11 mouse cellular contexts compared by ENCODE assay signal in genomic region chr17:29393335-29394089, GRCm38 (mm10). TPM values are rescaled to one million over a fixed set of nuclear protein-coding genes. Genes with fewer than 3 reads are reported as not detected.
DNase-seq lines count a peak whose midpoint lies in the region; ATAC-seq and TF ChIP-seq lines count a peak whose summit lies in the region.
"Had no signal": no experiment of that assay in that cellular context is flagged by ENCODE, and none has a peak within 500 bp of the region (broad histone marks: within the 10 kb centered on the region; RNA-seq: fewer than 3 reads in every experiment).

No protein-coding gene starts in this region.

- H3K4me2 ChIP-seq in forebrain, embryonic 12.5 days, result no peak overlapping the region
- no peak overlapping the region for H3K4me2 ChIP-seq in forebrain, postnatal 0 days (ENCODE audit: low read depth)
- H3K4me2 ChIP-seq in midbrain, postnatal 0 days (ENCODE audit: low read depth, low read length, poor library complexity, severe bottlenecking), result no peak overlapping the region
- H3K4me2 ChIP-seq: embryonic facial prominence, embryonic 15.5 days had no signal

- H3K36me3 ChIP-seq in forebrain, embryonic 12.5 days (replicated peaks), result no peaks in the 10 kb centered on the region
- H3K36me3 ChIP-seq in forebrain, postnatal 0 days (ENCODE audit: insufficient read depth), result no peaks in the 10 kb centered on the region
- no peaks in the 10 kb centered on the region for H3K36me3 ChIP-seq in megakaryocyte, embryonic 14.5 days (replicated peaks; ENCODE audit: low read length)
- no peaks in the 10 kb centered on the region for H3K36me3 ChIP-seq in midbrain, postnatal 0 days (ENCODE audit: insufficient read depth, low read length)
- H3K36me3 ChIP-seq: embryonic facial prominence, embryonic 15.5 days had no signal

- TF ChIP-seq CTCF in forebrain, postnatal 0 days (IDR thresholded peaks at IDR 0.05; ENCODE audit: low read depth), result no peak
- no peak for TF ChIP-seq CTCF in midbrain, postnatal 0 days (IDR thresholded peaks at IDR 0.05)

- ATAC-seq in forebrain, embryonic 12.5 days (ENCODE audit: low FRiP score), result no peak
- ATAC-seq in forebrain, postnatal 0 days, result no peak
- ATAC-seq in granulocyte monocyte progenitor cell, adult 5-6 weeks (replicated peaks; ENCODE audit: poor library complexity, severe bottlenecking), result peak; percentile 24
- ATAC-seq in midbrain, postnatal 0 days (ENCODE audit: low FRiP score), result no peak

- WGBS in forebrain, embryonic 12.5 days, result 68% methylated on average over 14 of the region's 14 CpGs
- WGBS in forebrain, postnatal 0 days, result 66% methylated on average over 14 of the region's 14 CpGs
- 65% methylated on average over 14 of the region's 14 CpGs for WGBS in midbrain, postnatal 0 days

- H3K27ac ChIP-seq in forebrain, embryonic 12.5 days, result no peak overlapping the region
- no peak overlapping the region for H3K27ac ChIP-seq in forebrain, postnatal 0 days (ENCODE audit: low read depth, low read length)
- no peak overlapping the region for H3K27ac ChIP-seq in midbrain, postnatal 0 days (ENCODE audit: low read depth, low read length)

- H3K4me1 ChIP-seq in forebrain, embryonic 12.5 days, result peaks cover 15% of the 10 kb centered on the region
- H3K4me1 ChIP-seq in forebrain, postnatal 0 days (ENCODE audit: insufficient read depth), result peaks cover 8% of the 10 kb centered on the region; the same call in 1 of the 2 replicates
- peaks cover 78% of the 10 kb centered on the region for H3K4me1 ChIP-seq in megakaryocyte, embryonic 14.5 days
- peaks cover 6% of the 10 kb centered on the region; the same call in 1 of the 2 replicates for H3K4me1 ChIP-seq in midbrain, postnatal 0 days (ENCODE audit: insufficient read depth, low read length)

- H3K27me3 ChIP-seq in forebrain, embryonic 12.5 days, result peaks cover 14% of the 10 kb centered on the region
- no peaks in the 10 kb centered on the region for H3K27me3 ChIP-seq in forebrain, postnatal 0 days (ENCODE audit: insufficient read depth, low read length)
- peaks cover 1% of the 10 kb centered on the region for H3K27me3 ChIP-seq in megakaryocyte, embryonic 14.5 days (replicated peaks)
- H3K27me3 ChIP-seq in midbrain, postnatal 0 days (ENCODE audit: insufficient read depth, low read length), result no peaks in the 10 kb centered on the region
- H3K27me3 ChIP-seq: embryonic facial prominence, embryonic 15.5 days had no signal

- DNase-seq in forebrain, postnatal 0 days, result no peak
- DNase-seq in thymus, postnatal 14 days, result peak; percentile 66
- DNase-seq in right cerebral cortex, adult 18-20 months, result no peak
- no peak for DNase-seq in layer of hippocampus, adult 18-20 months (ENCODE audit: low spot score in 2 of 2)
- DNase-seq in midbrain, postnatal 0 days (ENCODE audit: low spot score), result no peak
- DNase-seq: gastrocnemius, postnatal 10 days; layer of hippocampus, adult 9-11 months had no signal

- H3K9me3 ChIP-seq in forebrain, embryonic 12.5 days, result no peaks in the 10 kb centered on the region
- H3K9me3 ChIP-seq in forebrain, postnatal 0 days (ENCODE audit: low read length), result no peaks in the 10 kb centered on the region
- no peaks in the 10 kb centered on the region for H3K9me3 ChIP-seq in megakaryocyte, embryonic 14.5 days
- no peaks in the 10 kb centered on the region for H3K9me3 ChIP-seq in midbrain, postnatal 0 days (ENCODE audit: low read length)
- H3K9me3 ChIP-seq: embryonic facial prominence, embryonic 15.5 days had no signal

- no peak overlapping the region for H3K4me3 ChIP-seq in forebrain, embryonic 12.5 days (replicated peaks)
- no peak overlapping the region for H3K4me3 ChIP-seq in forebrain, postnatal 0 days (ENCODE audit: low read depth, low read length)
- H3K4me3 ChIP-seq in megakaryocyte, embryonic 14.5 days (replicated peaks), result peak overlapping the region; percentile 79
- H3K4me3 ChIP-seq in midbrain, postnatal 0 days (ENCODE audit: low read depth, low read length), result no peak overlapping the region
- H3K4me3 ChIP-seq: embryonic facial prominence, embryonic 15.5 days had no signal

- H3K9ac ChIP-seq in forebrain, embryonic 12.5 days, result 0 out of 2 replicates have a peak overlapping the region, but pooled peaks have one; percentile 5
- H3K9ac ChIP-seq in forebrain, postnatal 0 days, result no peak overlapping the region
- H3K9ac ChIP-seq in midbrain, postnatal 0 days (replicated peaks; ENCODE audit: low read length, poor library complexity, severe bottlenecking), result no peak overlapping the region
- H3K9ac ChIP-seq: embryonic facial prominence, embryonic 15.5 days had no signal

RNA-seq across cellular contexts. Expression of gene Fgd2, which starts 32.8 kb away (rescaled TPM):
- polyA plus RNA-seq in forebrain, embryonic 12.5 days (2016; fragmentation: Nextera tagmentation; extraction: Ambion mirVana), result 3.4 and 3.7 TPM in 2 replicates
- 15.9 and 17.3 TPM in 2 replicates for total RNA-seq in forebrain, postnatal 0 days (2014; rRNA removed)
- polyA plus RNA-seq in forebrain, postnatal 0 days (2015; fragmentation: Nextera tagmentation; extraction: Ambion mirVana), result 9.2 and 14.1 TPM in 2 replicates
- total RNA-seq in granulocyte monocyte progenitor cell, adult 5-6 weeks (2014; fragmentation: Nextera tagmentation), result 42.8 and 70.9 TPM in 2 replicates
- total RNA-seq in granulocyte monocyte progenitor cell, adult 5-6 weeks (2017), result 23.6 and 30.5 TPM in 2 replicates
- polyA plus RNA-seq in megakaryocyte, embryonic 14.5 days (2012; ENCODE audit: insufficient read depth, low replicate concordance), result 4.3 and 23.7 TPM in 2 replicates
- 1 to 10 TPM; 4.4 to 5.8 TPM for total RNA-seq in layer of hippocampus, adult 18-20 months (2021)
- 13.4 and 27.3 TPM in 2 replicates for total RNA-seq in midbrain, postnatal 0 days (2014; rRNA removed)
- 14.4 and 16.5 TPM in 2 replicates for polyA plus RNA-seq in midbrain, postnatal 0 days (2015; fragmentation: Nextera tagmentation; extraction: Ambion mirVana)

RNA-seq across cellular contexts. Expression of gene Mtch1, which starts 45.8 kb away (rescaled TPM):
- polyA plus RNA-seq in forebrain, embryonic 12.5 days (2016; fragmentation: Nextera tagmentation; extraction: Ambion mirVana), result 381 and 393 TPM in 2 replicates
- total RNA-seq in forebrain, postnatal 0 days (2014; rRNA removed), result 556 and 595 TPM in 2 replicates
- 459 and 504 TPM in 2 replicates for polyA plus RNA-seq in forebrain, postnatal 0 days (2015; fragmentation: Nextera tagmentation; extraction: Ambion mirVana)
- total RNA-seq in granulocyte monocyte progenitor cell, adult 5-6 weeks (2014; fragmentation: Nextera tagmentation), result 125 and 132 TPM in 2 replicates
- 69.5 and 74.3 TPM in 2 replicates for total RNA-seq in granulocyte monocyte progenitor cell, adult 5-6 weeks (2017)
- 140 and 280 TPM in 2 replicates for polyA plus RNA-seq in megakaryocyte, embryonic 14.5 days (2012; ENCODE audit: insufficient read depth, low replicate concordance)
- 100 to 1,000 TPM; 644 to 648 TPM for total RNA-seq in layer of hippocampus, adult 18-20 months (2021)
- 605 and 625 TPM in 2 replicates for total RNA-seq in midbrain, postnatal 0 days (2014; rRNA removed)
- 510 and 517 TPM in 2 replicates for polyA plus RNA-seq in midbrain, postnatal 0 days (2015; fragmentation: Nextera tagmentation; extraction: Ambion mirVana)
